In the genomic region with DNA sequence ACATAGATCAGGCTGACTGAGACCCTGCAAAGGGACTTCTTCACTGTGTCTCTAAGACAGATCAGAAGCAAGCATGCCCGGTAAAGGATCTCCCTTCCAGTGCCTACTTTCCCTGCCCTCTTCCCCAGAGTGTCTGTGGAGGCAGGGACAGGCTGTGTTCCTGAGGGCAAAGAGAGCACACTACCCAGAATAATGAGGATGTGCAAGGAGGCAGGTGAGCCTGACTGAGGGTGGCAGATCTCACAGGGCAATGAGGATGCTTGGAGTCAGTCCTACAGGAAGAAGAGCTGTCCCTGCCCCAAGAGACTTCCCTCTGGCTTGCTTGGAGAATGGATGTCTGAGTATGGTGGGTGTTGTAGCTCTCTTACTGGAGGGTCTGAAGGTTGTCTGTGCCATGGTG, we compare ENCODE assay signal across 10 mouse cellular contexts.
DNase-seq lines count a peak whose midpoint lies in the region; ATAC-seq lines count a peak whose summit lies in the region.
"Had no signal": no experiment of that assay in that cellular context is flagged by ENCODE, and none has a peak within 500 bp of the region (broad histone marks: within the 10 kb centered on the region; RNA-seq: fewer than 3 reads in every experiment).

No protein-coding gene starts in this region.

- H3K4me1 ChIP-seq in hindbrain, embryonic 11.5 days (replicated peaks; ENCODE audit: control insufficient read depth, insufficient read depth, low read length) = no peaks in the 10 kb centered on the region
- H3K4me1 ChIP-seq: limb, embryonic 15.5 days had no signal

- H3K27me3 ChIP-seq in hindbrain, embryonic 11.5 days (ENCODE audit: control insufficient read depth, insufficient read depth, low read length) = no peaks in the 10 kb centered on the region
- H3K27me3 ChIP-seq: limb, embryonic 15.5 days had no signal

- H3K27ac ChIP-seq in hindbrain, embryonic 11.5 days (ENCODE audit: low read depth, low read length) = no peak overlapping the region
- H3K27ac ChIP-seq: limb, embryonic 15.5 days had no signal

- no peaks in the 10 kb centered on the region for H3K36me3 ChIP-seq in hindbrain, embryonic 11.5 days (ENCODE audit: control insufficient read depth, insufficient read depth, low read length)
- H3K36me3 ChIP-seq: heart, embryonic 12.5 days; limb, embryonic 15.5 days had no signal

- H3K4me2 ChIP-seq in hindbrain, embryonic 11.5 days (replicated peaks; ENCODE audit: low read depth, low read length) = peak overlapping the region; percentile 45

- H3K4me3 ChIP-seq in hindbrain, embryonic 11.5 days (ENCODE audit: low read depth, low read length) = peak overlapping the region; percentile 35
- H3K4me3 ChIP-seq: heart, embryonic 12.5 days had no signal

- ATAC-seq in hindbrain, embryonic 11.5 days (ENCODE audit: low FRiP score) = peak; percentile 5; the same call in 1 of the 2 replicates
- no peak for ATAC-seq in activated CD4-positive, CD25-positive, alpha-beta regulatory T cell, adult 4 months

- peak overlapping the region; percentile 58; the same call in 1 of the 2 replicates for H3K9ac ChIP-seq in hindbrain, embryonic 11.5 days (ENCODE audit: low read depth, low read length)
- H3K9ac ChIP-seq: heart, embryonic 12.5 days; limb, embryonic 15.5 days had no signal

- peak; percentile 79 for DNase-seq in heart, adult 11 months
- DNase-seq in heart, postnatal 4 days = no peak
- DNase-seq in cerebellum, postnatal 25 days = peak; percentile 56 to 64
- DNase-seq in hindbrain, embryonic 11.5 days (ENCODE audit: low spot score) = peak; percentile 26
- DNase-seq in neural tube, embryonic 10.5 days (ENCODE audit: extremely low spot score, low spot score) = peak; percentile 15
- DNase-seq in urinary bladder, postnatal 14 days (ENCODE audit: low spot score) = no peak
- DNase-seq in lung, postnatal 25 days (ENCODE audit: low spot score) = no peak

- H3K9me3 ChIP-seq in hindbrain, embryonic 11.5 days (ENCODE audit: control insufficient read depth, low read length) = no peaks in the 10 kb centered on the region
- H3K9me3 ChIP-seq: heart, embryonic 12.5 days; limb, embryonic 15.5 days had no signal

- WGBS in hindbrain, embryonic 11.5 days = 45% methylated on average over 1 of the region's 1 CpGs

Comparison
In these comparisons a context has a peak if more than half of its experiments do, and no peak if none do; other contexts are left out.
1. DNase-seq: peak in heart, adult 11 months (single experiment), cerebellum, postnatal 25 days (2 of 2), hindbrain, embryonic 11.5 days (single experiment) and neural tube, embryonic 10.5 days (single experiment); none in heart, postnatal 4 days (single experiment), urinary bladder, postnatal 14 days (single experiment) and lung, postnatal 25 days (single experiment).